Mouse (Mus musculus): ENCODE results near the gene E430018J23Rik. TPM values are rescaled to one million over a fixed set of nuclear protein-coding genes. Genes with fewer than 3 reads are reported as not detected.

E430018J23Rik gene
- polyA plus RNA-seq, 1 experiment from 2014 or later: 3.7 TPM

GRCm38 (mm10) chr7:127341356-127341755 lies 52.1 kb downstream of the E430018J23Rik start:
- Histone ChIP-seq H3K27ac (no peak overlapping the region), H3K36me3 (peaks cover 11% of the 10 kb centered on the region), H3K9me3 (replicated peaks) (no peaks in the 10 kb centered on the region), H3K9ac (no peak overlapping the region), H3K4me3 (no peak overlapping the region), H3K4me1 (replicated peaks) (peaks cover 24% of the 10 kb centered on the region), H3K27me3 (no peaks in the 10 kb centered on the region), H3K4me2 (no peak overlapping the region)
- ATAC-seq (replicated peaks; ENCODE audit: insufficient number of reproducible peaks, insufficient read depth, low FRiP score, low read depth): no peak
- 93% methylated on average over 8 of the region's 8 CpGs for WGBS

Other genes starting within 250 kb of the E430018J23Rik start
- gene Cd2bp2, start 197.6 kb downstream of the E430018J23Rik start, polyA plus RNA-seq (2015; fragmentation: Nextera tagmentation; extraction: Ambion mirVana): 35.4 and 42.5 TPM in 2 replicates
- 17.0 and 21.3 TPM in 2 replicates for gene Tbc1d10b, start 185.2 kb downstream of the E430018J23Rik start, polyA plus RNA-seq (2015; fragmentation: Nextera tagmentation; extraction: Ambion mirVana)
- gene Mylpf, start 184.7 kb downstream of the E430018J23Rik start, polyA plus RNA-seq (2015; fragmentation: Nextera tagmentation; extraction: Ambion mirVana): 11.6 and 15.4 TPM in 2 replicates
- 17.8 and 23.7 TPM in 2 replicates for gene Zfp553, start 160.6 kb downstream of the E430018J23Rik start, polyA plus RNA-seq (2015; fragmentation: Nextera tagmentation; extraction: Ambion mirVana)
- gene Sept1, start 160.5 kb downstream of the E430018J23Rik start, polyA plus RNA-seq (2015; fragmentation: Nextera tagmentation; extraction: Ambion mirVana): 22.8 and 33.9 TPM in 2 replicates
- gene Zfp771, start 149.4 kb downstream of the E430018J23Rik start, polyA plus RNA-seq (2015; fragmentation: Nextera tagmentation; extraction: Ambion mirVana): 32.0 and 38.8 TPM in 2 replicates
- 134 and 135 TPM in 2 replicates for gene Dctpp1, start 132.9 kb downstream of the E430018J23Rik start, polyA plus RNA-seq (2015; fragmentation: Nextera tagmentation; extraction: Ambion mirVana)
- gene Sephs2, start 119.6 kb downstream of the E430018J23Rik start, polyA plus RNA-seq (2015; fragmentation: Nextera tagmentation; extraction: Ambion mirVana): 51.9 and 54.8 TPM in 2 replicates
- 1.3 and 5.1 TPM in 2 replicates for gene Itgal, start 97.4 kb downstream of the E430018J23Rik start, polyA plus RNA-seq (2015; fragmentation: Nextera tagmentation; extraction: Ambion mirVana)
- gene Zfp768, start 48.0 kb downstream of the E430018J23Rik start, polyA plus RNA-seq (2015; fragmentation: Nextera tagmentation; extraction: Ambion mirVana): 17.1 and 19.6 TPM in 2 replicates
- 4.6 and 5.6 TPM in 2 replicates for gene Zfp747, start 17.6 kb downstream of the E430018J23Rik start, polyA plus RNA-seq (2015; fragmentation: Nextera tagmentation; extraction: Ambion mirVana)
- gene 9130019O22Rik, start 6.5 kb downstream of the E430018J23Rik start, polyA plus RNA-seq (2015; fragmentation: Nextera tagmentation; extraction: Ambion mirVana): 3.0 and 4.4 TPM in 2 replicates
- gene Zfp764, start 13.2 kb upstream of the E430018J23Rik start, polyA plus RNA-seq (2015; fragmentation: Nextera tagmentation; extraction: Ambion mirVana): 4.8 and 6.3 TPM in 2 replicates
- 12.0 and 15.6 TPM in 2 replicates for gene Zfp688, start 28.4 kb upstream of the E430018J23Rik start, polyA plus RNA-seq (2015; fragmentation: Nextera tagmentation; extraction: Ambion mirVana)
- gene Zfp689, start 55.5 kb upstream of the E430018J23Rik start, polyA plus RNA-seq (2015; fragmentation: Nextera tagmentation; extraction: Ambion mirVana): 3.9 and 5.6 TPM in 2 replicates
- 27.7 and 32.6 TPM in 2 replicates for gene Prr14, start 66.0 kb upstream of the E430018J23Rik start, polyA plus RNA-seq (2015; fragmentation: Nextera tagmentation; extraction: Ambion mirVana)
- 7.0 and 9.0 TPM in 2 replicates for gene Fbrs, start 85.6 kb upstream of the E430018J23Rik start, polyA plus RNA-seq (2015; fragmentation: Nextera tagmentation; extraction: Ambion mirVana)
- gene Srcap, start 118.4 kb upstream of the E430018J23Rik start, polyA plus RNA-seq (2015; fragmentation: Nextera tagmentation; extraction: Ambion mirVana): 25.7 and 41.5 TPM in 2 replicates
- gene Gm42715, start 126.0 kb upstream of the E430018J23Rik start, polyA plus RNA-seq (2015; fragmentation: Nextera tagmentation; extraction: Ambion mirVana): 8.2 and 9.0 TPM in 2 replicates
- 2.9 and 4.1 TPM in 2 replicates for gene Tmem265, start 167.8 kb upstream of the E430018J23Rik start, polyA plus RNA-seq (2015; fragmentation: Nextera tagmentation; extraction: Ambion mirVana)
- gene Phkg2, start 179.7 kb upstream of the E430018J23Rik start, polyA plus RNA-seq (2015; fragmentation: Nextera tagmentation; extraction: Ambion mirVana): 27.5 and 36.5 TPM in 2 replicates
- gene Ccdc189, start 195.0 kb upstream of the E430018J23Rik start, polyA plus RNA-seq (2015; fragmentation: Nextera tagmentation; extraction: Ambion mirVana): 10.6 and 12.6 TPM in 2 replicates
- 27.9 and 32.3 TPM in 2 replicates for gene Rnf40, start 195.1 kb upstream of the E430018J23Rik start, polyA plus RNA-seq (2015; fragmentation: Nextera tagmentation; extraction: Ambion mirVana)
- 7.8 and 10.5 TPM in 2 replicates for gene Zfp629, start 222.2 kb upstream of the E430018J23Rik start, polyA plus RNA-seq (2015; fragmentation: Nextera tagmentation; extraction: Ambion mirVana)